Mouse (Mus musculus): ENCODE data around the gene Slf2. TPM values are rescaled to one million over a fixed set of nuclear protein-coding genes. Genes with fewer than 3 reads are reported as not detected.
A peak's percentile ranks its signal among the peaks of the same experiment; 100 is the strongest.

Gene Slf2
- polyA plus RNA-seq (2011; ENCODE audit: insufficient read depth, insufficient read length, low read depth, missing spikeins) = 53.1 and 57.2 TPM in 2 replicates

DNA sequence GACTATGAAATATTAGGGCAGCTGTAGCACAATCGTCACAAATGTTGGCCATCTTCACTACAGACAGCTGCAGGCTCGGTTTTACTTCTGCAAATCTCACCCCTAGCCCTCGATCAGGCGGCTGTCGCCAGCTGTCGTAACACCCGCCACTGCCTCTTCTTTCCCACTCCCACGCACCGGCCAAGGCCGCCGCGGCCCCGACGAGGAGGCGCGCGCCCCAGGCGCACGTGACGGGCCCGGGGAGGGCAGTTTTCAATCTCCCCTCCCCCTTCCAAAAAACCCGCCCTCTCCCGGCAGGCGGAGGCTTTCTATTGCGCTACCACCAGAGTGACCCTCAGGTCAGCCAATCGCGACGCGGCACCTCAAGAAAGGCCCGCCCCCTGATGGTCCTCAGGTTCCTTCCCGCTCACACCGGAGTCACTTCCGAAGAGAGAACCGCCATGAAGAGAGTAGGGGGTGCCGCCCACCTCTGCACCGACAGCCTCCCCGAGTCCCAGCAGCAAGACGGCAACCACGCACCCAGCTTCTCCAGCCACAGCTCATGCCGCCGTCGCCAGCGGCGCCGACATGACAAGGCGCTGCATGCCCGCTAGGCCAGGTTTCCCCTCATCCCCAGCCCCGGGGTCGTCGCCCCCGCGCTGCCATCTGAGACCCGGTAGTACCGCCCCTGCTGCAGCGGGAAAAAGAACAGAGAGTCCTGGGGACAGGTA is at the start of gene Slf2:
TSS of gene Slf2 (plus strand) at position 408 of the 710 bp plus-strand sequence.
- Histone ChIP-seq H3K4me1 (ENCODE audit: control insufficient read depth, insufficient read depth, low read length) (peaks cover 1% of the 10 kb centered on the region), H3K4me3 (ENCODE audit: low read depth, low read length) (peak within 1 kb of the TSS; percentile 91), H3K9ac (ENCODE audit: low read depth, poor library complexity, severe bottlenecking) (peak within 1 kb of the TSS; percentile 89), H3K9me3 (replicated peaks; ENCODE audit: control insufficient read depth, insufficient read depth, low read length, poor library complexity, severe bottlenecking) (no peaks in the 10 kb centered on the region), H3K27me3 (ENCODE audit: control insufficient read depth, insufficient read depth, low read length, poor library complexity, severe bottlenecking) (no peaks in the 10 kb centered on the region), H3K27ac (ENCODE audit: insufficient read depth, low read length) (peak within 1 kb of the TSS; percentile 27; the same call in 1 of the 2 replicates), H3K36me3 (ENCODE audit: control insufficient read depth, insufficient read depth, low read length, poor library complexity, severe bottlenecking) (peaks cover 15% of the 10 kb centered on the region)
- TF ChIP-seq EP300 (IDR thresholded peaks at IDR 0.05; ENCODE audit: insufficient read depth, low read depth, low read length) = 0 out of 2 replicates have a peak, but pooled peaks have one; percentile 4
- no peak for TF ChIP-seq CTCF (IDR thresholded peaks at IDR 0.05; ENCODE audit: low read depth, low read length)
- TF ChIP-seq POLR2A (IDR thresholded peaks at IDR 0.05; ENCODE audit: insufficient read depth, low read length) = peak; percentile 56

DNA sequence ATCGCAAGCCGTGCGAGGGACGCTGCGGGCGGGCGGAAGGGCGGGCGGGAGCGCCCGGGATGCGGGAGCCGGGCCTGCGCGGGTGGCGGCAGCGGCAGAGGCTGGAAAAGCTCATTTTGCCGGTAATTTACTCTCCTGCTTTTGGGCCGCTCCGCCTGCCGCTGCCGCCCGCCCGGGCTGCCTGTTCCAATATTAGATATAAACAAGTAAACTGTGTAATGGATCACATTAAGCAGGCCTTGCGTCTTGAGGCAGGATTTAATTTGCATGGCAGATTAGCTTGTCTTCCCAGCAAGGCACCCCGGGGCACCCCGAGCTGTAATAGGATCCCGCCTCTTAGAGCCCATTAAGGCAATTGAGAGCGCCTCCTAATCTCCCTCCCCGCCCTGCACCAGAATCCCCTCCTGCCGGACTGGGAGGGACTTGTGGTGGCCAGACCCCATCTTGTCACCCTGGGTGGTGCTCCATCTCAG is 48.4 kb upstream of the Slf2 start:
- H3K27ac ChIP-seq (ENCODE audit: insufficient read depth, low read length) = no peak overlapping the region
- H3K4me1 ChIP-seq (ENCODE audit: control insufficient read depth, insufficient read depth, low read length) = no peaks in the 10 kb centered on the region
- H3K36me3 ChIP-seq (ENCODE audit: control insufficient read depth, insufficient read depth, low read length, poor library complexity, severe bottlenecking) = no peaks in the 10 kb centered on the region
- 0 out of 2 replicates have a peak, but pooled peaks have one; percentile 54 for TF ChIP-seq EP300 (IDR thresholded peaks at IDR 0.05; ENCODE audit: insufficient read depth, low read depth, low read length)
- no peak for TF ChIP-seq POLR2A (IDR thresholded peaks at IDR 0.05; ENCODE audit: insufficient read depth, low read length)
- no peak for TF ChIP-seq CTCF (IDR thresholded peaks at IDR 0.05; ENCODE audit: low read depth, low read length)
- H3K9ac ChIP-seq (ENCODE audit: low read depth, poor library complexity, severe bottlenecking) = peak overlapping the region; percentile 42
- peak overlapping the region; percentile 44 for H3K4me3 ChIP-seq (ENCODE audit: low read depth, low read length)
- no peaks in the 10 kb centered on the region for H3K9me3 ChIP-seq (replicated peaks; ENCODE audit: control insufficient read depth, insufficient read depth, low read length, poor library complexity, severe bottlenecking)
- 0 out of 2 replicates have a peak, but pooled peaks cover 2% of the 10 kb centered on the region for H3K27me3 ChIP-seq (ENCODE audit: control insufficient read depth, insufficient read depth, low read length, poor library complexity, severe bottlenecking)

DNA sequence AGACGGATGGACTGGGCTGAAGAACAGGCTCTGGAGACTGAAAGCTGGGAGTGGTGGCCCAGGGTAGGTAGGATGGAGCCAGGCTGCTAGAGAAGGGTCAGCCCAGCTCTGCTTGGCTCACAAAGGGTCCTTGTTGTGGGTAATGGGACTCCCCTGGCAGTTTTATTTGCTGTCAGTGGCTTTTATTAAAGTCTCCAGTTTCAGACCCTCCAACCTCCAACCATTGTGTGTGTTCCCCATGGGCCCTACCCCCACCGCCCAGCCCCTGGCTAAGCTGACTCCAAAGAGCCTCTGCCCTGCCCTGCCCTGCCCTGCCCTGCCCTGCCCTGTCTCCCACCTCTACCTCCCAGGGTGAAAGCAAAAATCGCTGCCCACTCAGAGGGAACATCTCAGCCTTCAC is 46.6 kb upstream of the Slf2 start:
- H3K27ac ChIP-seq (ENCODE audit: insufficient read depth, low read length) = no peak overlapping the region
- 0 out of 2 replicates have a peak, but pooled peaks cover 2% of the 10 kb centered on the region for H3K27me3 ChIP-seq (ENCODE audit: control insufficient read depth, insufficient read depth, low read length, poor library complexity, severe bottlenecking)
- no peak overlapping the region for H3K4me3 ChIP-seq (ENCODE audit: low read depth, low read length)
- H3K4me1 ChIP-seq (ENCODE audit: control insufficient read depth, insufficient read depth, low read length) = no peaks in the 10 kb centered on the region
- no peak for TF ChIP-seq EP300 (IDR thresholded peaks at IDR 0.05; ENCODE audit: insufficient read depth, low read depth, low read length)
- H3K9ac ChIP-seq (ENCODE audit: low read depth, poor library complexity, severe bottlenecking) = no peak overlapping the region
- H3K36me3 ChIP-seq (ENCODE audit: control insufficient read depth, insufficient read depth, low read length, poor library complexity, severe bottlenecking) = no peaks in the 10 kb centered on the region
- H3K9me3 ChIP-seq (replicated peaks; ENCODE audit: control insufficient read depth, insufficient read depth, low read length, poor library complexity, severe bottlenecking) = no peaks in the 10 kb centered on the region

DNA sequence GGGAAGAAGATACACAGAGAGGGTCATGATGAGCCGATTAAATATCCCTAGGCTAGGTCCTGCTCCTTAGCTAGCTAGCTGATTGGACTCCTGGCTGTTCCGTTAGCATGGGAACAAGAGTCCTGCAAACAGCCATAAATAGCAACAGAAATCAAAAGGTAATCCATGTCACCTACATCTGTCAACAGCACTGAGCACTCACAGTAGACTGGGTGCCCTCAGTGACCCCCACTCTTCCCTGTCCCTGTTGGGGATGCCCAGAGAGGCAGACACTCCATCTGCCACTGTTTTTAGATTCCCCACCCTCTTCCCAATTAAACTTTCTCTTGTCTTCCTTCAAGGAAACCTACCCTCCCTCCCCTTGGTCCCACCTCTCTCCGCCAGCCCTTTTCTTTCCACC is 44.5 kb upstream of the Slf2 start:
- Histone ChIP-seq H3K36me3 (ENCODE audit: control insufficient read depth, insufficient read depth, low read length, poor library complexity, severe bottlenecking) (no peaks in the 10 kb centered on the region), H3K4me3 (ENCODE audit: low read depth, low read length) (no peak overlapping the region), H3K4me1 (ENCODE audit: control insufficient read depth, insufficient read depth, low read length) (no peaks in the 10 kb centered on the region), H3K27me3 (ENCODE audit: control insufficient read depth, insufficient read depth, low read length, poor library complexity, severe bottlenecking) (0 out of 2 replicates have a peak, but pooled peaks cover 2% of the 10 kb centered on the region), H3K9me3 (replicated peaks; ENCODE audit: control insufficient read depth, insufficient read depth, low read length, poor library complexity, severe bottlenecking) (no peaks in the 10 kb centered on the region), H3K27ac (ENCODE audit: insufficient read depth, low read length) (no peak overlapping the region), H3K9ac (ENCODE audit: low read depth, poor library complexity, severe bottlenecking) (no peak overlapping the region)
- TF ChIP-seq CTCF (IDR thresholded peaks at IDR 0.05; ENCODE audit: low read depth, low read length) (no peak), POLR2A (IDR thresholded peaks at IDR 0.05; ENCODE audit: insufficient read depth, low read length) (no peak), EP300 (IDR thresholded peaks at IDR 0.05; ENCODE audit: insufficient read depth, low read depth, low read length) (no peak)

DNA sequence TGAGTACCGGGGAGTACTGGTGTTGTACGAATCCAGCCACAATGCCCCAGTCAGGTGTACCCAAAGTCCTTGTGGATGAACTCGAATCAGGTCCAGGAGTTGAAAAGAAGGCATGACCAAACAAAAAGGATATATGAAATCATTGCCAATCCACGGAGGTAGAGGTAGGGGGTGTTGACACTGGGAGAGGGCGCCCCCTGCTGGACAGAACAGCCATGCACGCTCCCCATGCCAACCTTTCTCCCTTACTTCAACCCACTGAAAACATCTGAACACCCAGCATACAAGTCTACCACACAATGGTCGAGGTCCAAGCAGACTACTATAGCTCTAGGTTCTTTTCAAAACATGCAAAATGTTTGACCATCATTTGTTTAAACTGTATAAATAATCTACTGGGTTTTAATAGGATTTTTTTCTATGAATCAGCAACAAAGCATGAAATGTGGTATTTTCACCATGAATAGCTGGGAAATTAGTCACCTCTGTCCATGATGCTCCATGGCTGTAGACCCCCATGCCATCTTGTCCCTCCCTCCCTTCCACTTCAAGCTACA is 43.2 kb upstream of the Slf2 start:
- no peak overlapping the region for H3K27ac ChIP-seq (ENCODE audit: insufficient read depth, low read length)
- H3K36me3 ChIP-seq (ENCODE audit: control insufficient read depth, insufficient read depth, low read length, poor library complexity, severe bottlenecking) = no peaks in the 10 kb centered on the region
- no peak overlapping the region for H3K9ac ChIP-seq (ENCODE audit: low read depth, poor library complexity, severe bottlenecking)
- no peaks in the 10 kb centered on the region for H3K9me3 ChIP-seq (replicated peaks; ENCODE audit: control insufficient read depth, insufficient read depth, low read length, poor library complexity, severe bottlenecking)
- TF ChIP-seq CTCF (IDR thresholded peaks at IDR 0.05; ENCODE audit: low read depth, low read length) (peak; percentile 98), POLR2A (IDR thresholded peaks at IDR 0.05; ENCODE audit: insufficient read depth, low read length) (no peak), EP300 (IDR thresholded peaks at IDR 0.05; ENCODE audit: insufficient read depth, low read depth, low read length) (no peak)
- H3K27me3 ChIP-seq (ENCODE audit: control insufficient read depth, insufficient read depth, low read length, poor library complexity, severe bottlenecking) = no peaks in the 10 kb centered on the region
- no peak overlapping the region for H3K4me3 ChIP-seq (ENCODE audit: low read depth, low read length)
- H3K4me1 ChIP-seq (ENCODE audit: control insufficient read depth, insufficient read depth, low read length) = no peaks in the 10 kb centered on the region

DNA sequence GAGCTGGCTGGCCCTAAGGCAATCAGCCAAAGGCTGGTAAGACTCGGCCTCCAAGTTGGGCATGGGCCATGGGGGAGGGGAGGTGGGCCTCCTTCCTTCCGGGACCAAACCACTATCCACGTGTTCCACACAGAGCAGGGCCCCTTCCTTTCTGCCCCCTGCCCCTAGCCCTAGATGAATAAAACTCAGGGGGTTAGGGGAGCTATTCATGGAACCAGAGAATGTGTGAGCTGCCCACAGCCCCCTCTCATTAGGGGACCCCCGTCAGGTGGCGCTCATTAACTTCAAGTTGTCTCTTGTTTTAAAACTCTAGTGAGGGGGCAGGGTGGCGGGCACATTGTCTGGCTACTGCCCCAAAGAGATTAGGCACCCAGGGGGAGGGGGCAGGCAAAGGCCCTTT is 41.4 kb upstream of the Slf2 start:
- Histone ChIP-seq H3K27me3 (ENCODE audit: control insufficient read depth, insufficient read depth, low read length, poor library complexity, severe bottlenecking) (no peaks in the 10 kb centered on the region), H3K4me1 (ENCODE audit: control insufficient read depth, insufficient read depth, low read length) (no peaks in the 10 kb centered on the region), H3K9me3 (replicated peaks; ENCODE audit: control insufficient read depth, insufficient read depth, low read length, poor library complexity, severe bottlenecking) (no peaks in the 10 kb centered on the region), H3K9ac (ENCODE audit: low read depth, poor library complexity, severe bottlenecking) (no peak overlapping the region), H3K36me3 (ENCODE audit: control insufficient read depth, insufficient read depth, low read length, poor library complexity, severe bottlenecking) (no peaks in the 10 kb centered on the region), H3K27ac (ENCODE audit: insufficient read depth, low read length) (no peak overlapping the region), H3K4me3 (ENCODE audit: low read depth, low read length) (no peak overlapping the region)
- no peak for TF ChIP-seq CTCF (IDR thresholded peaks at IDR 0.05; ENCODE audit: low read depth, low read length)
- TF ChIP-seq POLR2A (IDR thresholded peaks at IDR 0.05; ENCODE audit: insufficient read depth, low read length) = no peak
- no peak for TF ChIP-seq EP300 (IDR thresholded peaks at IDR 0.05; ENCODE audit: insufficient read depth, low read depth, low read length)
